Mouse (Mus musculus) bone marrow, adult 2 months (tissue): ENCODE measurements around the gene Nup93.

Experiments
- CTCF ChIP-seq: fragments of 200-500 bp; IDR thresholded peaks from 2 replicates; pipeline ENCODE4 v1.5.1; 2011; ENCODE audit warnings: low read length, control low read depth; ENCODE audit not compliant: control insufficient read depth, insufficient read depth
- POLR2A ChIP-seq: fragments of 200-500 bp; IDR thresholded peaks from 2 replicates; pipeline ENCODE4 v1.6.1; 2011; ENCODE audit warnings: low read depth, mild to moderate bottlenecking, control low read depth, low read length, borderline replicate concordance; ENCODE audit not compliant: control insufficient read depth

- TF ChIP-seq CTCF: no peak
- TF ChIP-seq POLR2A: no peak
Observed at GRCm38 (mm10) chr8:94249836-94250435, 35.6 kb downstream of the Nup93 start.
